Mouse (Mus musculus) myocyte (in vitro differentiated cells): ENCODE results near the gene Zar1l. TPM values are rescaled to one million over a fixed set of nuclear protein-coding genes. Genes with fewer than 3 reads are reported as not detected.

ENCODE experiments used
- H3K27me3 ChIP-seq: one replicate; pipeline ENCODE4 v1.6.1; 2011; ENCODE audit not compliant: control insufficient read depth, insufficient read depth, insufficient read length
- H3K36me3 ChIP-seq: one replicate; pipeline ENCODE4 v1.6.1; 2011; ENCODE audit not compliant: control insufficient read depth, insufficient read depth
- H3K4me2 ChIP-seq: one replicate; pipeline ENCODE4 v1.6.1; 2011; ENCODE audit warnings: low read depth, control low read depth
- H3K4me3 ChIP-seq: one replicate; pipeline ENCODE4 v1.5.1; 2011; ENCODE audit warnings: mild to moderate bottlenecking, control low read depth, moderate library complexity
- H3K79me2 ChIP-seq: one replicate; pipeline ENCODE4 v1.6.1; 2011; ENCODE audit not compliant: control insufficient read depth, insufficient read depth
- H3ac ChIP-seq: one replicate; pipeline ENCODE4 v1.6.1; 2011; ENCODE audit not compliant: control insufficient read depth, insufficient read length
- CEBPB ChIP-seq: IDR thresholded peaks from 2 replicates; pipeline ENCODE4 v1.6.1; 2011; ENCODE audit warnings: mild to moderate bottlenecking, moderate library complexity; ENCODE audit not compliant: poor library complexity, insufficient read depth, severe bottlenecking
- E2F4 ChIP-seq: IDR thresholded peaks from one replicate; pipeline ENCODE4 v1.6.1; 2011; ENCODE audit warnings: mild to moderate bottlenecking, control low read depth, moderate library complexity; ENCODE audit not compliant: insufficient read depth
- MAX ChIP-seq: IDR thresholded peaks from one replicate; pipeline ENCODE4 v1.6.1; 2011; ENCODE audit warnings: low read depth, mild to moderate bottlenecking, control low read depth
- MYOD1 ChIP-seq, 3 experiments: IDR thresholded peaks; one replicate each; pipeline ENCODE4 v1.6.1; 2011; ENCODE audit warnings: control low read depth in 2 of 3, low read depth in 2 of 3, mild to moderate bottlenecking in 2 of 3, moderate library complexity in 1 of 3; ENCODE audit not compliant: insufficient read length in 2 of 3, control insufficient read depth in 1 of 3
- MYOG ChIP-seq, 3 experiments: IDR thresholded peaks; one replicate each; pipeline ENCODE4 v1.6.1; 2011; ENCODE audit warnings: control low read depth in 2 of 3, low read depth in 2 of 3, mild to moderate bottlenecking in 2 of 3; ENCODE audit not compliant: insufficient read length in 2 of 3, control insufficient read depth in 1 of 3, insufficient read depth in 1 of 3
- POLR2A ChIP-seq: IDR thresholded peaks from one replicate; pipeline ENCODE4 v1.6.1; 2011; ENCODE audit warnings: low read depth, mild to moderate bottlenecking, control low read depth, moderate library complexity; ENCODE audit not compliant: insufficient read length
- POLR2AphosphoS2 ChIP-seq: IDR thresholded peaks from one replicate; pipeline ENCODE4 v1.6.1; 2011; ENCODE audit warnings: low read depth, control low read depth; ENCODE audit not compliant: insufficient read length
- REST ChIP-seq: IDR thresholded peaks from one replicate; pipeline ENCODE4 v1.6.1; 2011; ENCODE audit warnings: mild to moderate bottlenecking, control low read depth, moderate library complexity; ENCODE audit not compliant: insufficient read depth, insufficient read length
- SRF ChIP-seq: IDR thresholded peaks from one replicate; pipeline ENCODE4 v1.6.1; 2011; ENCODE audit warnings: low read depth; ENCODE audit not compliant: control insufficient read depth, insufficient read length
- TCF12 ChIP-seq: IDR thresholded peaks from one replicate; pipeline ENCODE4 v1.6.1; 2011; ENCODE audit warnings: mild to moderate bottlenecking, control low read depth; ENCODE audit not compliant: poor library complexity, insufficient read depth, severe bottlenecking
- TCF3 ChIP-seq: IDR thresholded peaks from one replicate; pipeline ENCODE4 v1.6.1; 2011; ENCODE audit warnings: low read depth, control low read depth; ENCODE audit not compliant: insufficient read length
- USF1 ChIP-seq: IDR thresholded peaks from one replicate; pipeline ENCODE4 v1.6.1; 2011; ENCODE audit warnings: low read depth, mild to moderate bottlenecking, control low read depth, moderate library complexity
- polyA plus RNA-seq: library from polyadenylated mRNA; unstranded; fragments of >200 nt; fragmentation: generic; extraction: Trizol; gene quantifications from one replicate; pipeline ENCODE4 v1.2.1, GENCODE M21; 2012; ENCODE audit warnings: missing spikeins

Gene Zar1l
- polyA plus RNA-seq: not detected

- H3K79me2 ChIP-seq: no peaks in the 10 kb centered on the region
Measured at GRCm38 (mm10) chr5:150518064-150518463, at the start of gene Zar1l. Gene Zar1l (minus strand): TSS chr5:150518164.

GRCm38 (mm10) chr5:150566971-150567370, 49.0 kb upstream of the Zar1l start:
- no peak overlapping the region for H3K4me3 ChIP-seq
- TF ChIP-seq TCF12 (no peak), E2F4 (no peak), USF1 (no peak), MAX (no peak), POLR2AphosphoS2 (no peak), SRF (no peak), TCF3 (no peak), POLR2A (no peak), MYOG (IDR thresholded peaks at IDR 0.05; ENCODE audit: control insufficient read depth in 1 of 3, insufficient read depth in 1 of 3, insufficient read length in 2 of 3, low read depth in 2 of 3) (no peak), CEBPB (no peak), MYOD1 (IDR thresholded peaks at IDR 0.05; ENCODE audit: control insufficient read depth in 1 of 3, insufficient read length in 2 of 3, low read depth in 2 of 3) (no peak), REST (no peak)
- no peaks in the 10 kb centered on the region for H3K79me2 ChIP-seq
- H3K36me3 ChIP-seq: peaks cover 11% of the 10 kb centered on the region
- no peak overlapping the region for H3K4me2 ChIP-seq
- H3K27me3 ChIP-seq: no peaks in the 10 kb centered on the region
- no peak overlapping the region for H3ac ChIP-seq

More at GRCm38 (mm10) chr5:150518064-150518463, at the start of gene Zar1l:
- Histone ChIP-seq H3K4me3 (no peak within 1 kb of the TSS), H3K36me3 (no peaks in the 10 kb centered on the region), H3K27me3 (peaks cover 14% of the 10 kb centered on the region), H3K4me2 (no peak within 1 kb of the TSS), H3ac (no peak within 1 kb of the TSS)
- TF ChIP-seq USF1 (no peak), REST (no peak), MAX (no peak), MYOD1 (IDR thresholded peaks at IDR 0.05; ENCODE audit: control insufficient read depth in 1 of 3, insufficient read length in 2 of 3, low read depth in 2 of 3) (no peak), CEBPB (no peak), MYOG (IDR thresholded peaks at IDR 0.05; ENCODE audit: control insufficient read depth in 1 of 3, insufficient read depth in 1 of 3, insufficient read length in 2 of 3, low read depth in 2 of 3) (no peak), TCF3 (no peak), POLR2A (no peak), E2F4 (no peak), SRF (no peak), TCF12 (no peak), POLR2AphosphoS2 (no peak)

GRCm38 (mm10) chr5:150566226-150566625, 48.3 kb upstream of the Zar1l start:
- TF ChIP-seq REST (no peak), POLR2A (no peak), TCF3 (no peak), POLR2AphosphoS2 (no peak), CEBPB (no peak), USF1 (no peak), E2F4 (no peak), MAX (no peak), TCF12 (no peak), MYOD1 (IDR thresholded peaks at IDR 0.05; ENCODE audit: control insufficient read depth in 1 of 3, insufficient read length in 2 of 3, low read depth in 2 of 3) (no peak), MYOG (IDR thresholded peaks at IDR 0.05; ENCODE audit: control insufficient read depth in 1 of 3, insufficient read depth in 1 of 3, insufficient read length in 2 of 3, low read depth in 2 of 3) (no peak), SRF (no peak)

GRCm38 (mm10) chr5:150564426-150564825, 46.5 kb upstream of the Zar1l start:
- H3K4me3 ChIP-seq: no peak overlapping the region
- H3K36me3 ChIP-seq: peaks cover 11% of the 10 kb centered on the region
- no peak overlapping the region for H3K4me2 ChIP-seq

More at GRCm38 (mm10) chr5:150566226-150566625, 48.3 kb upstream of the Zar1l start:
- H3K4me3 ChIP-seq: no peak overlapping the region
- peaks cover 11% of the 10 kb centered on the region for H3K36me3 ChIP-seq
- no peak overlapping the region for H3ac ChIP-seq
- H3K79me2 ChIP-seq: no peaks in the 10 kb centered on the region
- H3K27me3 ChIP-seq: no peaks in the 10 kb centered on the region
- H3K4me2 ChIP-seq: no peak overlapping the region

GRCm38 (mm10) chr5:150561783-150562182, 43.8 kb upstream of the Zar1l start:
- H3K79me2 ChIP-seq: no peaks in the 10 kb centered on the region
- no peaks in the 10 kb centered on the region for H3K27me3 ChIP-seq
- no peaks in the 10 kb centered on the region for H3K36me3 ChIP-seq
- H3K4me3 ChIP-seq: no peak overlapping the region
- no peak for TF ChIP-seq REST
- TF ChIP-seq MYOG (IDR thresholded peaks at IDR 0.05; ENCODE audit: control insufficient read depth in 1 of 3, insufficient read depth in 1 of 3, insufficient read length in 2 of 3, low read depth in 2 of 3): no peak
- TF ChIP-seq MAX: no peak
- TF ChIP-seq SRF: no peak
- TF ChIP-seq MYOD1 (IDR thresholded peaks at IDR 0.05; ENCODE audit: control insufficient read depth in 1 of 3, insufficient read length in 2 of 3, low read depth in 2 of 3): no peak
- no peak for TF ChIP-seq CEBPB
- no peak for TF ChIP-seq TCF3
- TF ChIP-seq E2F4: no peak
- no peak for TF ChIP-seq POLR2AphosphoS2
- TF ChIP-seq TCF12: no peak
- TF ChIP-seq POLR2A: no peak
- TF ChIP-seq USF1: no peak
- no peak overlapping the region for H3K4me2 ChIP-seq
- H3ac ChIP-seq: no peak overlapping the region

More at GRCm38 (mm10) chr5:150564426-150564825, 46.5 kb upstream of the Zar1l start:
- TF ChIP-seq SRF (no peak), MAX (no peak), USF1 (no peak)
- H3ac ChIP-seq: no peak overlapping the region
- no peaks in the 10 kb centered on the region for H3K27me3 ChIP-seq
- H3K79me2 ChIP-seq: no peaks in the 10 kb centered on the region
